Comparison of ENCODE assay signal across 22 mouse cellular contexts in genomic region chr7:122395159-122395975, GRCm38 (mm10).
DNase-seq lines count a peak whose midpoint lies in the region; ATAC-seq and TF ChIP-seq lines count a peak whose summit lies in the region.
"Had no signal": no experiment of that assay in that cellular context is flagged by ENCODE, and none has a peak within 500 bp of the region (broad histone marks: within the 10 kb centered on the region; RNA-seq: fewer than 3 reads in every experiment).

No protein-coding gene starts in this region.

- peak overlapping the region; percentile 33 for H3K4me3 ChIP-seq in layer of hippocampus, adult 2 months
- H3K4me3 ChIP-seq in heart, embryonic 11.5 days (ENCODE audit: low read depth, low read length) = no peak overlapping the region
- no peak overlapping the region for H3K4me3 ChIP-seq in heart, adult 2 months
- H3K4me3 ChIP-seq: embryonic facial prominence, embryonic 12.5 days; limb, embryonic 12.5 days; liver, embryonic 12.5 days; midbrain, embryonic 13.5 days had no signal

- no peaks in the 10 kb centered on the region for H3K27me3 ChIP-seq in heart, embryonic 11.5 days (ENCODE audit: control insufficient read depth, insufficient read depth, low read length)
- H3K27me3 ChIP-seq in heart, adult 2 months (ENCODE audit: control insufficient read depth, insufficient read depth, low read length) = no peaks in the 10 kb centered on the region
- H3K27me3 ChIP-seq: embryonic facial prominence, embryonic 12.5 days; limb, embryonic 12.5 days; liver, embryonic 12.5 days; midbrain, embryonic 13.5 days had no signal

- no peaks in the 10 kb centered on the region for H3K9me3 ChIP-seq in heart, embryonic 11.5 days (replicated peaks; ENCODE audit: control insufficient read depth, low read length)
- H3K9me3 ChIP-seq: embryonic facial prominence, embryonic 12.5 days; limb, embryonic 12.5 days; liver, embryonic 12.5 days; midbrain, embryonic 13.5 days had no signal

- TF ChIP-seq POLR2A in heart, adult 2 months (IDR thresholded peaks at IDR 0.05; ENCODE audit: insufficient read depth, low read depth, low read length) = no peak

- WGBS in heart, embryonic 11.5 days (ENCODE audit: insufficient replicate concordance) = 62% methylated on average over 7 of the region's 7 CpGs
- WGBS in heart, adult 2 months = 57% methylated on average over 7 of the region's 7 CpGs

- TF ChIP-seq CTCF in layer of hippocampus, adult 2 months (conservative IDR thresholded peaks at IDR 0.05) = no peak
- no peak for TF ChIP-seq CTCF in heart, adult 2 months (IDR thresholded peaks at IDR 0.05)

- DNase-seq in layer of hippocampus, adult 2 months (ENCODE audit: low spot score in 2 of 2) = no peak
- no peak for DNase-seq in layer of hippocampus, adult 9-10 months (ENCODE audit: low spot score)
- peak; percentile 50 to 61 for DNase-seq in B cell, adult 2 months
- peak; percentile 51 for DNase-seq in ZHBTc4 (ENCODE audit: low read depth, low spot score)
- no peak for DNase-seq in heart, adult 2 months
- no peak for DNase-seq in ovary, postnatal 36 days (ENCODE audit: low spot score)
- DNase-seq: adrenal gland, adult 2 months; cerebellum, postnatal 14 days; gastrocnemius, postnatal 36 days; kidney, adult 2 months; kidney, postnatal 10 days; lung, adult 18-20 months; lung, postnatal 14 days; right cerebral cortex, adult 18-20 months; right cerebral cortex, postnatal 4 days; thymus, postnatal 36 days had no signal

- no peaks in the 10 kb centered on the region for H3K79me2 ChIP-seq in heart, adult 2 months (replicated peaks; ENCODE audit: control insufficient read depth, insufficient read depth, low read length)

- 0 out of 2 replicates have a peak, but pooled peaks cover under 1% of the 10 kb centered on the region for H3K4me1 ChIP-seq in heart, embryonic 11.5 days (ENCODE audit: control insufficient read depth, insufficient read depth, low read length)
- no peaks in the 10 kb centered on the region for H3K4me1 ChIP-seq in heart, adult 2 months (ENCODE audit: control insufficient read depth, insufficient read depth, low read length)
- H3K4me1 ChIP-seq: embryonic facial prominence, embryonic 12.5 days; limb, embryonic 12.5 days; liver, embryonic 12.5 days had no signal

- intact Hi-C loops in heart, adult 2 months (cut with DNase I) = no loop called here

- peak; percentile 21; the same call in 1 of the 2 replicates for ATAC-seq in megakaryocyte, adult 5-6 weeks (ENCODE audit: poor library complexity, severe bottlenecking)
- ATAC-seq in heart, embryonic 11.5 days (replicated peaks; ENCODE audit: insufficient number of reproducible peaks, low FRiP score, low TSS enrichment) = no peak
- ATAC-seq: liver, embryonic 12.5 days; midbrain, embryonic 13.5 days had no signal

- H3K36me3 ChIP-seq in heart, embryonic 11.5 days (ENCODE audit: control insufficient read depth, insufficient read depth, low read length) = no peaks in the 10 kb centered on the region
- no peaks in the 10 kb centered on the region for H3K36me3 ChIP-seq in heart, adult 2 months (ENCODE audit: control insufficient read depth, insufficient read depth, low read length)
- H3K36me3 ChIP-seq: embryonic facial prominence, embryonic 12.5 days; limb, embryonic 12.5 days; liver, embryonic 12.5 days; midbrain, embryonic 13.5 days had no signal

- peak overlapping the region; percentile 73 for H3K27ac ChIP-seq in layer of hippocampus, adult 2 months
- no peak overlapping the region for H3K27ac ChIP-seq in heart, embryonic 11.5 days (ENCODE audit: low read depth, low read length)
- no peak overlapping the region for H3K27ac ChIP-seq in heart, adult 2 months
- H3K27ac ChIP-seq: embryonic facial prominence, embryonic 12.5 days; limb, embryonic 12.5 days; liver, embryonic 12.5 days; midbrain, embryonic 13.5 days had no signal

- no peak overlapping the region for H3K9ac ChIP-seq in heart, embryonic 11.5 days (ENCODE audit: low read depth, low read length)
- no peak overlapping the region for H3K9ac ChIP-seq in heart, adult 2 months (ENCODE audit: low read depth, low read length)
- H3K9ac ChIP-seq: embryonic facial prominence, embryonic 12.5 days; limb, embryonic 12.5 days; liver, embryonic 12.5 days; midbrain, embryonic 13.5 days had no signal

- TF ChIP-seq EP300 in heart, adult 2 months (IDR thresholded peaks at IDR 0.05; ENCODE audit: insufficient read depth, low read depth, low read length) = no peak

- no peak overlapping the region for H3K4me2 ChIP-seq in heart, embryonic 11.5 days
- H3K4me2 ChIP-seq: embryonic facial prominence, embryonic 12.5 days; limb, embryonic 12.5 days; liver, embryonic 12.5 days; midbrain, embryonic 13.5 days had no signal

Comparison
In these comparisons a context has a peak if more than half of its experiments do, and no peak if none do; other contexts are left out.
1. DNase-seq: peak in B cell, adult 2 months (2 of 2) and ZHBTc4 (single experiment); none in layer of hippocampus, adult 2 months (0 of 2), layer of hippocampus, adult 9-10 months (single experiment), heart, adult 2 months (0 of 2) and ovary, postnatal 36 days (single experiment).